Mouse (Mus musculus): ENCODE data around the gene Dus3l. TPM values are rescaled to one million over a fixed set of nuclear protein-coding genes. Genes with fewer than 3 reads are reported as not detected.

Dus3l gene
- total RNA-seq, 2 experiments from 2014 or later: 73.9 to 74.4 TPM

DNA sequence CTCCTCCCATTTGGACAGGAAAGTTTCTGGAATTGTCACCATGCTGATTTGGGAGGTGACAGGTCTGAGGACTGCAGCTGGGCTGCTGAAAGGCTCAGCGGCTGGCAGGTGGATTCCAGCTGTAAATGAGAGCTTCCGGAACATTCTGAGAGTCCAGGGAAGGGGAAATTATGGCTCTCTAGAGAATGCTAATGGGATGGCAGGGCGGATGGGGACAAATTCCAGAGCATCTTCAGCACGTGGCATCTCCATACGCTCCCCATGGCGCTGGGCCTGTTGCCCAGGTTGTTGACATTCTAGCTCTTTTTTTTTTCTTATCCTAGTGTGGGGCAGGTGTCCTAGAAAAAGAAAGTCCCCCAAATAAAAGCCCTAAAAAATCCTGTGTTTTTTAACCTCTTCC lies 35.4 kb upstream of the Dus3l start:
- DNase-seq (ENCODE audit: low spot score in 2 of 2): no peak
- no peak for TF ChIP-seq CTCF (conservative IDR thresholded peaks at IDR 0.05)
- Histone ChIP-seq H3K27ac (no peak overlapping the region), H3K4me3 (no peak overlapping the region)

- no peak for DNase-seq (ENCODE audit: low spot score in 2 of 2)
- Histone ChIP-seq H3K27ac (no peak overlapping the region), H3K4me3 (no peak overlapping the region)
- TF ChIP-seq CTCF (conservative IDR thresholded peaks at IDR 0.05): no peak
Measured at GRCm38 (mm10) chr17:56729656-56730055, 34.9 kb upstream of the Dus3l start.

DNA sequence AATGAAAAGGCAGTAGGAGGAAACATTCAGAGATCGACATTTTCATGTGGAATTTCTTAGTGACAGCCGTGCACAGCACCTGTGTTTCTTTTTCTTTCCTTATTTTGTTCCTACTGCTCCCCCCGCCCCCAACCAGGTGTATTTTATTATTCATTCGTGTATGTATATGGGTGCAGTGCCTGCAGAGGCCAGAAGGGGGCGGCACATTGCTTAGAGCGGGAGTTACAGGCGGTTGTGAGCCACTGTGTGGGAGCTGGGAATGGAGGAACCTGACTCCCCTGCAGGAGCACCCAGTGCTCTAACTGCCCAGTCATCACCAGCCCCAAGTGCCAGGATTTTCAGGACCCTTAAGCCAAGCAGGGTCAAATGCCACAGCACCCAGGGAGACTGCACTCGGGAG lies 28.0 kb upstream of the Dus3l start:
- TF ChIP-seq CTCF (conservative IDR thresholded peaks at IDR 0.05): peak; percentile 57
- no peak overlapping the region for H3K4me3 ChIP-seq
- H3K27ac ChIP-seq: no peak overlapping the region
- no peak for DNase-seq (ENCODE audit: low spot score in 2 of 2)

GRCm38 (mm10) chr17:56738221-56738620 lies 26.3 kb upstream of the Dus3l start:
- no peak for DNase-seq (ENCODE audit: low spot score in 2 of 2)
- no peak overlapping the region for H3K4me3 ChIP-seq
- TF ChIP-seq CTCF (conservative IDR thresholded peaks at IDR 0.05): no peak
- H3K27ac ChIP-seq: no peak overlapping the region

DNA sequence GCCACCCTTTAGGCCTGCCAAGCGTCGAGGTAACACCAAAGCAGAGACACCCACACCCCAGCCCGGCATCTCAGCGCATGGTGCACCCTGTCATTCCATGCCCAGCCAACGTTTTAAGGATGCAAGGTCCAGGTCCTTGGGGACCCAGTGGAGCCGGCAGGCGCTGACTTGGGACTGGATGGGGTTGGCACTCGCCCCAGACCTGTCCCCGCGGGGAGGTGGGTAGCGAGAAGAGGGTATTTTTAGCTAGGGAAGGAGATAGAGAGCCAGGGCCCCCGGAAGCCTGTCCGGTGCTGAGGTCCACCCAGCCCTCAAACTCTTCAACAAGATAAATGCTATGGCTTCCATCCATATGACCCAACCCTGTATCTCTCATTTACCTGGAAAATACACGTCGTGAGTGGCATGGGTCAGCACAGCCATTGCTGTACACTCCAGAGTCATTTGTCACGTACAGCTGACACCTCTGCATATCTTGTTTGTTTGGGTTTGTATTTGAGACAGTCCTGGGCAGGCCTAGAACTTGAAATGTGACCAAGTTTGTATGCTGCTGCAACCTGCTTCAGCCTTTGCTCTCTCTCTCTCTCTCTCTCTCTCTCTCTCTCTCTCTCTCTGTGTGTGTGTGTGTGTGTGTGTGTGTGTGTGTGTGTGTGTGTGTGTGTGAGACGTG lies 24.3 kb upstream of the Dus3l start:
- TF ChIP-seq CTCF (conservative IDR thresholded peaks at IDR 0.05): no peak
- no peak for DNase-seq (ENCODE audit: low spot score in 2 of 2)
- H3K4me3 ChIP-seq: no peak overlapping the region

DNA sequence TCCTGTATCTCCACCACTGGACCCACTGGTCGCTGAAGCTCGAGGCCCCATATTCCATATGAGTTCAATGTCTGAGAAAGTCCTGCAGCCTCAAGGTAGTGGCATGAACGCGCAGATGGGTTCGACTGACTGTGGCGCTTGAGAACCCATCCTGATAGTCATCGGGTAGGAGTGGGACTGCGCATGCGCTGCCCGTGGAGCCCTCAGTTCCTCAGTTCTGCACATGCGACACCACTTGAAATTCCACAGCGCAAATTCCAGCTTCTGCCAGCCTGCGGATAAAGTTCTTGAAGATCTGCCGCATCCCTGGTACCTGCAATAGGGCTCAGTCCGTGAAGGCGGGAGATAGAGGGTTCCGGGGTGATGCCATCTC lies 23.8 kb upstream of the Dus3l start:
- no peak for TF ChIP-seq CTCF (conservative IDR thresholded peaks at IDR 0.05)
- Histone ChIP-seq H3K4me3 (no peak overlapping the region), H3K27ac (no peak overlapping the region)
- no peak for DNase-seq (ENCODE audit: low spot score in 2 of 2)

More for the DNA sequence above, 24.3 kb upstream of the Dus3l start:
- H3K27ac ChIP-seq: no peak overlapping the region

- no peak for DNase-seq (ENCODE audit: low spot score in 2 of 2)
- no peak for TF ChIP-seq CTCF (conservative IDR thresholded peaks at IDR 0.05)
- no peak overlapping the region for H3K27ac ChIP-seq
- H3K4me3 ChIP-seq: no peak overlapping the region
Measured at GRCm38 (mm10) chr17:56744173-56744572, 20.4 kb upstream of the Dus3l start.

DNA sequence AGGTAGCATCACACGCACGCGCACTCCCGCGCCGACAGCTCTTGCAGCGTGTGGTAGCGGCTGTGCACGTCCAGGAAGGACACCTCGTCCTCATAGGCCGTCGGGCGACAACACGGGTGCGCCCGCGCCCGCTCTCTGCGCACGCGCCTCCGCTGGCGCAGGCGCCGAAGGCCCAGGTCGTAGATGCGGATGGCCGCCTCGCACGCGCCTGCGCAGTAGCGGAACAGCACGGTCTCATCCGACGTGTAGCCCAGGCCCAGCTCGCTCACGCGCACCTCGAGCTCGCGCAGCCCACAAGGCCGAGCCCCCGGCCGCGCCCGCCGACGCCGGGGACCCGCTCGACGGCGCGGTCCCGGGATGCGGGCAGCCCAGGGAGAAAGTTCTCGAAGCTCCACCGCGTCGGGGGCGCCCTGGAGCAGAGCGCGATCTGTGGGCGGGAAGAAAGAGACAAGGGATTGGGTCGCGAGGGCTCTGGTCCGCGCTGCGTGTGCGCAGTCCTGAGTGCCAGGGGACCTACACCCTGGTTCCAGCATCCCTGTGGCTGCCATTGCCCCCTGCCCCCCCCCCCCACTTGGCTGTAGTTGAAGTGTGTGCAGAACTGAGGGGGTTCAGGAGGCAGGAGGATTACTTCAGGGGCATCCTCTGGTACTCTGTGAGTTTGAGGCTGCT lies 13.0 kb upstream of the Dus3l start:
- Histone ChIP-seq H3K27ac (no peak overlapping the region), H3K4me3 (no peak overlapping the region)
- TF ChIP-seq CTCF (conservative IDR thresholded peaks at IDR 0.05): no peak
- DNase-seq (ENCODE audit: low spot score in 2 of 2): no peak

GRCm38 (mm10) chr17:56753452-56753851 lies 11.1 kb upstream of the Dus3l start:
- Histone ChIP-seq H3K27ac (no peak overlapping the region), H3K4me3 (no peak overlapping the region)
- no peak for DNase-seq (ENCODE audit: low spot score in 2 of 2)
- no peak for TF ChIP-seq CTCF (conservative IDR thresholded peaks at IDR 0.05)

DNA sequence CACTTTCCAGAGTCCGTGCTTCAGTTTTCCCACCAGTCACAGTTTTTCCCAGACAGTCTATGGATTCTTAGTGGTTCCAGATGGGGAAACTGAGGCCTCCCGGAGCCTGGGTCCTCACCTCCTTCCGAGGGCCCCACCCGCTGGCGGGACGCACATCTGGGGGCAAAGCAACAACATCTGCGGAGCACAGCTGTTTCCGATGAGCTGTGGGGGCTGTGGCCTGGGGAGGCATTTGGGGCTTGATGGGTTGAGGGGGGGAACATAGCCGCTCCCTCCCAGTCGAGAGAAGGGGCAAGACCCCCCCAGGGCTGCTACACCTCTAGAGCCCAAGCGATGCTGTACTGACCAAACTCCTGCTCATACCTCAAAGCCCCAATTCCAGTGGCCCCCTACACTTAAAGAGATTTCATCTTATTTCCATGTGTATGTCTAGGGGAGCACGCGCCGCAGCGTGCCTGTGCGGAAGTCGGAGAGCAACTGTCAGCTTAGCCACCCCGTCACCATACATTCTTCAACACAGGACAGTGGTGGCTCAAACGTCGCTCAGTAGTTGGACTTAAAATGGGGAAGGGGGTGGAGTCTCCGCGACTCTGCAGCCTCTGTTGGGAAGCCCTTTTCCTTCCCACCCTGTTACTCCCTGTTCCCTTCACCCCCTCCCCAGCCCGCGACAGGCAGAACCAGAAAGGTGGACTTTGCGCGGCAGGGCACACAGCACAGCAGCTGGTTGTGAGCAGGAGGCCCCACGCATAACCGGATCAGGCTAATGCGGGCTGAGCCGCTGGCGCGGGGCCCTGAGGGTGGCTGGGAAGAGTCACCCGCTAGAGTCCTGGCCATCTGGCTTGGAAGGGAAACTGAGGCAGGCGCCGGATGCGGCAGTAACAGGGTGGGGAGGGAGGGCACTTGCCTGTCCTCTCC lies 10.0 kb upstream of the Dus3l start:
- no peak for DNase-seq (ENCODE audit: low spot score in 2 of 2)
- H3K4me3 ChIP-seq: no peak overlapping the region
- H3K27ac ChIP-seq: no peak overlapping the region
- no peak for TF ChIP-seq CTCF (conservative IDR thresholded peaks at IDR 0.05)

DNA sequence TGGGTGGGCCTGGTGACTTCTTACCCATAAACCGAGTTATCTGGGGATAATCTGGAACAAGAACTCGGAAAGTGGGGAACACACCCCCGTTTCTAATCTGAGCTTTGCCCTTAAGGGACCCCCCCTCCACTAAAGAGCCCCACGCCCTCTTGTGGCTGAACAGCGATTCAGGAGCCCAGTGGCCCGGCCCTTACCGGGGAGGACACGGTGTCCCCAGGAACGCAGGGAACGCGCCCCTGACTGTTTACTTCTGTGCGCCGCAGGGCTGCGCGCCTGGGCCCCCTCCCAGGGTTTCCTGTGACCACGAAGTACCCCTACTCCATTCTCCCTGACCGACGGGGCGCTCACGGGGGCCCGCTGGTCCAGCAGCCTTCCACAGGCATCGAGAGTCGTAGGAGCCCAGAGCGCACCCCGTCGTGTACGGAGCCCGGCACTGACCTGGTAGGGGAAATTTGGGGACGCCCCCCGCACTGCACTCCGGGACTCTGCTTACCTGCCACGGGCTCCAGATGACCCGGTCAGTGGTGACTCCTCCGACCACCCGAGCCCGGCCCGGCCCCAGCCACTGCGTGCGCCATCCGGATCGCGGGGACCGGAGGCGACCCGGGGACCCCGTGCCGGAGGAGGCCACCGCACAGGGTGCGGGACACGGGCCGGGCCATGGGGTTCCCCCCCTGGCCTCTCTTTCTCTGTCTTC lies 7.7 kb upstream of the Dus3l start:
- no peak for DNase-seq (ENCODE audit: low spot score in 2 of 2)
- Histone ChIP-seq H3K4me3 (peak overlapping the region; percentile 40), H3K27ac (no peak overlapping the region)
- peak; percentile 64 for TF ChIP-seq CTCF (conservative IDR thresholded peaks at IDR 0.05)

DNA sequence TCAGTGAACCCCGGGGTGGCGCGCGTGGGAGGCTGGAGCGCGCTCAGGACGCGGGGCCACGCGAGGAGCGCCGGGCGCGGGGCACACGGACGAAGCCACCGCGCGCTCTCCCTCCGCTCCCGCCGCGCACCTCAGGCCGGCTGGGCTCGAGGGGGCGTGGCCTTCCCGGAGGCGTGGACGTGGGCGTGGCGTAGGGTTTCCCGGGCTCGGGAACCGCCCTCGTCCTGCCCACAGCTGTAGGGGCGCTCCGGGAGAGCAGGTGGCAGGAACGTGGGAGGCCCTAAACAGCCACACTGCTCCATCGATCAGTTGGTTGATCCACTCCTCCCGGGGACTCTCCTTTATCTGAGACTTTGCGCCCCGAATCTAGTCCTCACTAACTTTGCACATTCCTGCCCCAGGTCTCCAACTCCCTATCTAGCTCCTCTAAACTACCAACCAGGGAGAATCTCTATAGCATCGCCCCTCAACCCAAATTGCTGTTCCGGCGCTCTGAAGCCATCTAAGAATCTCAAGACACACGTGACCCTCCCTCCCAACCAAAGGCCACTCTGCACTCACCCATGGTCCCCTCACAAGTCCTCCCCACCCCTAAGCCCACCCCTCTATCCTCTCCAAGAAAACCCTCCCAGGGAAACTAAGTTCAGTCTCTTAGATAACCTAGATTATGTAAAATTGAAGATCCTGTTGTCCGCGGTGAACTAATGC lies 7.0 kb upstream of the Dus3l start, which contains the start of gene Nrtn:
Nrtn (minus strand) TSS at position 115 of the 708 bp plus-strand sequence.
- TF ChIP-seq CTCF (conservative IDR thresholded peaks at IDR 0.05): no peak
- DNase-seq (ENCODE audit: low spot score in 2 of 2): peak in 1 of 2 experiments; percentile 65
- Histone ChIP-seq H3K27ac (no peak within 1 kb of the TSS), H3K4me3 (peak within 1 kb of the TSS; percentile 40)

Measured in layer of hippocampus, adult 2 months (tissue).